Mouse (Mus musculus): ENCODE results near the gene Gemin7.

DNA sequence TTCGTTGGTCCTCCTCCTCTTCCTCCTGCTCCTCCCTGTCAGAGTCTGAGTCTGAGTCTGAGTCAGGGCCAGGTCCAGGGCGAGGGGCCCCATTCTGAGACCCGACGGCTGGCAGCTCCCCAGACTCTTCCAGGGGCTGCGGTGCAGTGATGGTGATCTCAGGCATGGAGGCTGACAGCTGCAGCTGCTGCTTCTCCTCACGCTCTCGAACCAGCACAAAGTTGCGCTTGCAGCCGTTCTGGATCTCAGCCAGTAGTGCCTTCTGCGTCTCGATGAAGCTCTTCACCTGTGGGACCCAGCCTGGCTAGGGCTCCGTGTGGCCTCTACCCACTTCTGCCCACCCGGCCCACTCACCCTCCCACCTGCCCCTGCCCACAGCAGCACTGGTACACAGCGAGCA lies 45.2 kb downstream of the Gemin7 start:
- TF ChIP-seq CTCF (IDR thresholded peaks at IDR 0.05; ENCODE audit: low read depth, low read length) (no peak), TAL1 (conservative IDR thresholded peaks at IDR 0.05; ENCODE audit: low read depth, low read length) (no peak), POLR2AphosphoS5 (IDR thresholded peaks at IDR 0.05; ENCODE audit: insufficient replicate concordance, low read depth, low read length) (no peak), GATA1 (IDR thresholded peaks at IDR 0.05; ENCODE audit: borderline replicate concordance, low read length) (no peak), GATA2 (IDR thresholded peaks at IDR 0.05; ENCODE audit: borderline replicate concordance, low read depth, low read length) (no peak)
